Mouse (Mus musculus) C2C12 (cell line): ENCODE measurements around the gene Rab11fip5.

ENCODE experiments used
- CEBPB ChIP-seq: IDR thresholded peaks from one replicate; pipeline ENCODE4 v1.6.1; 2011; ENCODE audit warnings: low read depth, mild to moderate bottlenecking, control low read depth, moderate library complexity
- CTCF ChIP-seq: IDR thresholded peaks from one replicate; pipeline ENCODE4 v1.5.1; 2011; ENCODE audit not compliant: control insufficient read depth, insufficient read depth, insufficient read length
- FOSL1 ChIP-seq: IDR thresholded peaks from one replicate; pipeline ENCODE4 v1.8.0; 2011; ENCODE audit warnings: mild to moderate bottlenecking, low read length; ENCODE audit not compliant: poor library complexity, insufficient read depth, severe bottlenecking
- MAX ChIP-seq: IDR thresholded peaks from one replicate; pipeline ENCODE4 v1.6.1; 2011; ENCODE audit warnings: mild to moderate bottlenecking, control low read depth
- MYOD1 ChIP-seq: IDR thresholded peaks from one replicate; pipeline ENCODE4 v1.6.1; 2011; ENCODE audit warnings: low read depth; ENCODE audit not compliant: control insufficient read depth, insufficient read length
- MYOG ChIP-seq: IDR thresholded peaks from one replicate; pipeline ENCODE4 v1.6.1; 2011; ENCODE audit not compliant: control insufficient read depth, insufficient read length; ENCODE audit errors: extremely low read depth
- USF1 ChIP-seq: IDR thresholded peaks from one replicate; pipeline ENCODE4 v1.6.1; 2011; ENCODE audit warnings: low read depth, mild to moderate bottlenecking, control low read depth, moderate library complexity

GRCm38 (mm10) chr6:85419150-85419549, 44.7 kb upstream of the Rab11fip5 start:
- TF ChIP-seq CTCF (no peak), MAX (no peak), MYOG (no peak), USF1 (no peak), MYOD1 (no peak), CEBPB (no peak), FOSL1 (no peak)
